ENCODE assay signal across 9 mouse cellular contexts in genomic region chr15:98737881-98738280, GRCm38 (mm10). TPM values are rescaled to one million over a fixed set of nuclear protein-coding genes. Genes with fewer than 3 reads are reported as not detected.
DNase-seq lines count a peak whose midpoint lies in the region; ATAC-seq and TF ChIP-seq lines count a peak whose summit lies in the region.
"Had no signal": no experiment of that assay in that cellular context is flagged by ENCODE, and none has a peak within 500 bp of the region (broad histone marks: within the 10 kb centered on the region; RNA-seq: fewer than 3 reads in every experiment).

No protein-coding gene starts in this region.

- peak; percentile 76 for TF ChIP-seq CTCF in intestine, postnatal 0 days (IDR thresholded peaks at IDR 0.05; ENCODE audit: low read depth)
- peak; percentile 52 for TF ChIP-seq CTCF in E14TG2a.4 (conservative IDR thresholded peaks at IDR 0.05; ENCODE audit: low read length)

- H3K9ac ChIP-seq in intestine, postnatal 0 days (ENCODE audit: low read depth, low read length), result no peak overlapping the region
- H3K9ac ChIP-seq in intestine, embryonic 15.5 days, result no peak overlapping the region
- no peak overlapping the region for H3K9ac ChIP-seq in liver, embryonic 11.5 days (ENCODE audit: low read depth, low read length)
- H3K9ac ChIP-seq in heart, embryonic 12.5 days, result no peak overlapping the region
- H3K9ac ChIP-seq: neural tube, embryonic 12.5 days had no signal

- H3K27me3 ChIP-seq in intestine, postnatal 0 days (replicated peaks; ENCODE audit: control insufficient read depth, insufficient read depth, low read length), result no peaks in the 10 kb centered on the region
- no peaks in the 10 kb centered on the region for H3K27me3 ChIP-seq in intestine, embryonic 15.5 days (replicated peaks)
- H3K27me3 ChIP-seq in E14TG2a.4 (ENCODE audit: insufficient read depth, low read length), result no peaks in the 10 kb centered on the region
- no peaks in the 10 kb centered on the region for H3K27me3 ChIP-seq in liver, embryonic 11.5 days (replicated peaks; ENCODE audit: control insufficient read depth, insufficient read depth, low read length)
- H3K27me3 ChIP-seq in heart, embryonic 12.5 days (replicated peaks), result no peaks in the 10 kb centered on the region
- H3K27me3 ChIP-seq: neural tube, embryonic 12.5 days had no signal

- no peaks in the 10 kb centered on the region for H3K9me3 ChIP-seq in intestine, postnatal 0 days (ENCODE audit: control insufficient read depth)
- no peaks in the 10 kb centered on the region for H3K9me3 ChIP-seq in intestine, embryonic 15.5 days
- H3K9me3 ChIP-seq in E14TG2a.4 (ENCODE audit: low read length), result no peaks in the 10 kb centered on the region
- no peaks in the 10 kb centered on the region for H3K9me3 ChIP-seq in liver, embryonic 11.5 days (ENCODE audit: control insufficient read depth, low read length)
- no peaks in the 10 kb centered on the region for H3K9me3 ChIP-seq in heart, embryonic 12.5 days (replicated peaks)
- H3K9me3 ChIP-seq: neural tube, embryonic 12.5 days had no signal

- peak; percentile 28 for DNase-seq in 416B (ENCODE audit: low read depth)
- DNase-seq in liver, embryonic 11.5 days (ENCODE audit: low spot score), result no peak
- DNase-seq in testis, postnatal 10 days (ENCODE audit: low spot score), result peak; percentile 68

- peaks cover 57% of the 10 kb centered on the region for H3K36me3 ChIP-seq in intestine, postnatal 0 days (ENCODE audit: control insufficient read depth, insufficient read depth)
- H3K36me3 ChIP-seq in intestine, embryonic 15.5 days, result peaks cover 38% of the 10 kb centered on the region
- H3K36me3 ChIP-seq in E14TG2a.4 (ENCODE audit: insufficient read depth, low read length), result peaks cover 84% of the 10 kb centered on the region
- H3K36me3 ChIP-seq in liver, embryonic 11.5 days (ENCODE audit: control insufficient read depth, insufficient read depth, low read length), result peaks cover 32% of the 10 kb centered on the region; the same call in 1 of the 2 replicates
- peaks cover 67% of the 10 kb centered on the region for H3K36me3 ChIP-seq in heart, embryonic 12.5 days

- no peaks in the 10 kb centered on the region; the same call in 1 of the 2 replicates for H3K4me1 ChIP-seq in intestine, postnatal 0 days (replicated peaks; ENCODE audit: control insufficient read depth, insufficient read depth, low read length)
- peaks cover 7% of the 10 kb centered on the region; the same call in 1 of the 2 replicates for H3K4me1 ChIP-seq in intestine, embryonic 15.5 days (replicated peaks)
- peaks cover 15% of the 10 kb centered on the region for H3K4me1 ChIP-seq in E14TG2a.4 (replicated peaks; ENCODE audit: low read depth, low read length)
- H3K4me1 ChIP-seq in liver, embryonic 11.5 days (replicated peaks; ENCODE audit: control insufficient read depth, insufficient read depth, low read length), result peaks cover 13% of the 10 kb centered on the region
- H3K4me1 ChIP-seq in heart, embryonic 12.5 days (replicated peaks), result peaks cover 21% of the 10 kb centered on the region
- H3K4me1 ChIP-seq: neural tube, embryonic 12.5 days had no signal

- ATAC-seq in intestine, postnatal 0 days, result no peak
- ATAC-seq in intestine, embryonic 15.5 days, result no peak
- peak; percentile 25; the same call in 1 of the 2 replicates for ATAC-seq in liver, embryonic 11.5 days (replicated peaks; ENCODE audit: low FRiP score)
- no peak for ATAC-seq in erythroblast, adult 5-6 weeks (replicated peaks; ENCODE audit: low FRiP score, poor library complexity, severe bottlenecking)
- no peak for ATAC-seq in heart, embryonic 12.5 days (ENCODE audit: insufficient number of reproducible peaks, low FRiP score)

- H3K4me2 ChIP-seq in intestine, postnatal 0 days (replicated peaks; ENCODE audit: low read depth), result no peak overlapping the region
- H3K4me2 ChIP-seq in intestine, embryonic 15.5 days (replicated peaks), result no peak overlapping the region
- no peak overlapping the region for H3K4me2 ChIP-seq in liver, embryonic 11.5 days
- H3K4me2 ChIP-seq in heart, embryonic 12.5 days, result no peak overlapping the region
- H3K4me2 ChIP-seq: neural tube, embryonic 12.5 days had no signal

- no peak overlapping the region for H3K27ac ChIP-seq in intestine, postnatal 0 days (ENCODE audit: low read depth, low read length)
- H3K27ac ChIP-seq in intestine, embryonic 15.5 days, result no peak overlapping the region
- peak overlapping the region; percentile 64; the same call in 1 of the 2 replicates for H3K27ac ChIP-seq in liver, embryonic 11.5 days (ENCODE audit: low read depth, low read length)
- H3K27ac ChIP-seq in heart, embryonic 12.5 days (ENCODE audit: poor library complexity, severe bottlenecking), result no peak overlapping the region
- H3K27ac ChIP-seq: neural tube, embryonic 12.5 days had no signal

- no peak overlapping the region for H3K4me3 ChIP-seq in intestine, postnatal 0 days (ENCODE audit: low read depth, low read length)
- no peak overlapping the region for H3K4me3 ChIP-seq in intestine, embryonic 15.5 days (replicated peaks)
- H3K4me3 ChIP-seq in E14TG2a.4 (replicated peaks; ENCODE audit: low read length), result no peak overlapping the region
- H3K4me3 ChIP-seq in liver, embryonic 11.5 days (ENCODE audit: low read depth, low read length), result no peak overlapping the region
- no peak overlapping the region for H3K4me3 ChIP-seq in heart, embryonic 12.5 days
- H3K4me3 ChIP-seq: neural tube, embryonic 12.5 days had no signal

RNA-seq across cellular contexts. Expression of gene Fkbp11, which starts 9.9 kb away (rescaled TPM):
- 30.9 and 32.4 TPM in 2 replicates for polyA plus RNA-seq in intestine, postnatal 0 days (2015; fragmentation: Nextera tagmentation; extraction: Ambion mirVana)
- polyA plus RNA-seq in intestine, embryonic 15.5 days (2015; fragmentation: Nextera tagmentation; extraction: Ambion mirVana), result 68.0 and 117 TPM in 2 replicates
- 101 and 105 TPM in 2 replicates for polyA plus RNA-seq in liver, embryonic 11.5 days (2014; fragmentation: Nextera tagmentation; extraction: Ambion mirVana)
- 1.2 TPM in 1 of 2 replicates, not detected in the other for total RNA-seq in erythroblast, adult 5-6 weeks (2015; ENCODE audit: low replicate concordance)
- 0.84 and 1.0 TPM in 2 replicates for total RNA-seq in erythroblast, adult 5-6 weeks (2017; ENCODE audit: low replicate concordance)
- polyA plus RNA-seq in heart, embryonic 12.5 days (2016; fragmentation: Nextera tagmentation; extraction: Ambion mirVana), result 13.2 and 17.8 TPM in 2 replicates

RNA-seq across cellular contexts. Expression of gene Arf3, which starts 25.1 kb away (rescaled TPM):
- polyA plus RNA-seq in intestine, postnatal 0 days (2015; fragmentation: Nextera tagmentation; extraction: Ambion mirVana), result 31.8 and 35.3 TPM in 2 replicates
- polyA plus RNA-seq in intestine, embryonic 15.5 days (2015; fragmentation: Nextera tagmentation; extraction: Ambion mirVana), result 39.8 and 43.6 TPM in 2 replicates
- 25.3 and 25.8 TPM in 2 replicates for polyA plus RNA-seq in liver, embryonic 11.5 days (2014; fragmentation: Nextera tagmentation; extraction: Ambion mirVana)
- 7.1 and 8.4 TPM in 2 replicates for total RNA-seq in erythroblast, adult 5-6 weeks (2015; ENCODE audit: low replicate concordance)
- 4.6 and 8.1 TPM in 2 replicates for total RNA-seq in erythroblast, adult 5-6 weeks (2017; ENCODE audit: low replicate concordance)
- polyA plus RNA-seq in heart, embryonic 12.5 days (2016; fragmentation: Nextera tagmentation; extraction: Ambion mirVana), result 46.3 and 46.9 TPM in 2 replicates

RNA-seq across cellular contexts. Expression of gene Ccdc65, which starts 29.9 kb away (rescaled TPM):
- 0.27 and 0.38 TPM in 2 replicates for polyA plus RNA-seq in intestine, postnatal 0 days (2015; fragmentation: Nextera tagmentation; extraction: Ambion mirVana)
- 0.67 and 0.92 TPM in 2 replicates for polyA plus RNA-seq in intestine, embryonic 15.5 days (2015; fragmentation: Nextera tagmentation; extraction: Ambion mirVana)
- 0.09 and 0.19 TPM in 2 replicates for polyA plus RNA-seq in liver, embryonic 11.5 days (2014; fragmentation: Nextera tagmentation; extraction: Ambion mirVana)
- not detected in 2 replicates for total RNA-seq in erythroblast, adult 5-6 weeks (2015; ENCODE audit: low replicate concordance)
- not detected in 2 replicates for total RNA-seq in erythroblast, adult 5-6 weeks (2017; ENCODE audit: low replicate concordance)
- polyA plus RNA-seq in heart, embryonic 12.5 days (2016; fragmentation: Nextera tagmentation; extraction: Ambion mirVana), result 0.33 and 0.62 TPM in 2 replicates

RNA-seq across cellular contexts. Expression of gene Wnt10b, which starts 40.1 kb away (rescaled TPM):
- 0.08 TPM in 1 of 2 replicates, not detected in the other for polyA plus RNA-seq in intestine, postnatal 0 days (2015; fragmentation: Nextera tagmentation; extraction: Ambion mirVana)
- polyA plus RNA-seq in intestine, embryonic 15.5 days (2015; fragmentation: Nextera tagmentation; extraction: Ambion mirVana), result not detected in 2 replicates
- not detected in 2 replicates for polyA plus RNA-seq in liver, embryonic 11.5 days (2014; fragmentation: Nextera tagmentation; extraction: Ambion mirVana)
- 1.0 TPM in 1 of 2 replicates, not detected in the other for total RNA-seq in erythroblast, adult 5-6 weeks (2015; ENCODE audit: low replicate concordance)
- total RNA-seq in erythroblast, adult 5-6 weeks (2017; ENCODE audit: low replicate concordance), result not detected in 2 replicates
- not detected in 2 replicates for polyA plus RNA-seq in heart, embryonic 12.5 days (2016; fragmentation: Nextera tagmentation; extraction: Ambion mirVana)

RNA-seq across cellular contexts. Expression of gene Wnt1, which starts 51.8 kb away (rescaled TPM):
- not detected in 2 replicates for polyA plus RNA-seq in intestine, postnatal 0 days (2015; fragmentation: Nextera tagmentation; extraction: Ambion mirVana)
- not detected in 2 replicates for polyA plus RNA-seq in intestine, embryonic 15.5 days (2015; fragmentation: Nextera tagmentation; extraction: Ambion mirVana)
- polyA plus RNA-seq in liver, embryonic 11.5 days (2014; fragmentation: Nextera tagmentation; extraction: Ambion mirVana), result not detected in 2 replicates
- not detected in 2 replicates for total RNA-seq in erythroblast, adult 5-6 weeks (2015; ENCODE audit: low replicate concordance)
- total RNA-seq in erythroblast, adult 5-6 weeks (2017; ENCODE audit: low replicate concordance), result not detected in 2 replicates
- polyA plus RNA-seq in heart, embryonic 12.5 days (2016; fragmentation: Nextera tagmentation; extraction: Ambion mirVana), result not detected in 2 replicates
